Mouse (Mus musculus): Measurements from ENCODE around the gene Xndc1. TPM values are rescaled to one million over a fixed set of nuclear protein-coding genes. Genes with fewer than 3 reads are reported as not detected.

Gene Xndc1
- polyA plus RNA-seq, 1 experiment from 2014 or later: 39.0 TPM

GRCm38 (mm10) chr7:102084041-102084696 is 18.9 kb downstream of the Xndc1 start:
- no peaks in the 10 kb centered on the region for H3K27me3 ChIP-seq
- no peak for ATAC-seq (replicated peaks; ENCODE audit: low FRiP score)
- no peak overlapping the region for H3K4me2 ChIP-seq
- no peak overlapping the region for H3K9ac ChIP-seq
- no peak overlapping the region for H3K27ac ChIP-seq
- H3K4me1 ChIP-seq: no peaks in the 10 kb centered on the region
- H3K9me3 ChIP-seq (replicated peaks): no peaks in the 10 kb centered on the region
- 84% methylated on average over 26 of the region's 26 CpGs for WGBS
- H3K36me3 ChIP-seq: peaks cover 72% of the 10 kb centered on the region
- H3K4me3 ChIP-seq (replicated peaks): no peak overlapping the region

GRCm38 (mm10) chr7:102087336-102087735 is 22.0 kb downstream of the Xndc1 start:
- ATAC-seq (replicated peaks; ENCODE audit: low FRiP score): no peak
- Histone ChIP-seq H3K36me3 (peaks cover 50% of the 10 kb centered on the region), H3K4me1 (no peaks in the 10 kb centered on the region), H3K4me2 (no peak overlapping the region), H3K9ac (no peak overlapping the region), H3K9me3 (replicated peaks) (no peaks in the 10 kb centered on the region), H3K4me3 (replicated peaks) (no peak overlapping the region), H3K27me3 (no peaks in the 10 kb centered on the region), H3K27ac (no peak overlapping the region)
- WGBS: 81% methylated on average over 4 of the region's 4 CpGs

- H3K27ac ChIP-seq: peak overlapping the region; percentile 78
- WGBS: 2% methylated on average over 30 of the region's 30 CpGs
- no peaks in the 10 kb centered on the region for H3K36me3 ChIP-seq
- H3K9ac ChIP-seq: 0 out of 2 replicates have a peak overlapping the region, but pooled peaks have one; percentile 4
- no peaks in the 10 kb centered on the region for H3K27me3 ChIP-seq
- H3K9me3 ChIP-seq (replicated peaks): no peaks in the 10 kb centered on the region
- H3K4me2 ChIP-seq: peak overlapping the region; percentile 75
- peaks cover 28% of the 10 kb centered on the region for H3K4me1 ChIP-seq
- peak overlapping the region; percentile 39 for H3K4me3 ChIP-seq (replicated peaks)
- peak; percentile 80 for ATAC-seq (replicated peaks; ENCODE audit: low FRiP score)
These were observed 34.7 kb downstream of the Xndc1 start for GRCm38 (mm10) chr7:102099760-102100661.

GRCm38 (mm10) chr7:102100868-102101267 is 35.6 kb downstream of the Xndc1 start:
- peak overlapping the region; percentile 78; the same call in 1 of the 2 replicates for H3K27ac ChIP-seq
- no peaks in the 10 kb centered on the region for H3K27me3 ChIP-seq
- H3K4me1 ChIP-seq: peaks cover 27% of the 10 kb centered on the region
- no peak overlapping the region for H3K4me3 ChIP-seq (replicated peaks)
- H3K4me2 ChIP-seq: no peak overlapping the region; the same call in 1 of the 2 replicates
- H3K9me3 ChIP-seq (replicated peaks): no peaks in the 10 kb centered on the region
- H3K9ac ChIP-seq: no peak overlapping the region
- no peak for ATAC-seq (replicated peaks; ENCODE audit: low FRiP score)
- WGBS: 26% methylated on average over 5 of the region's 5 CpGs
- H3K36me3 ChIP-seq: no peaks in the 10 kb centered on the region

GRCm38 (mm10) chr7:102101487-102101886 is 36.2 kb downstream of the Xndc1 start, which contains the start of gene Art1:
Art1 (plus strand) TSS chr7:102101743.
- H3K9me3 ChIP-seq (replicated peaks): no peaks in the 10 kb centered on the region
- H3K27ac ChIP-seq: peak within 1 kb of the TSS; percentile 78
- peaks cover 28% of the 10 kb centered on the region for H3K4me1 ChIP-seq
- H3K36me3 ChIP-seq: no peaks in the 10 kb centered on the region
- no peaks in the 10 kb centered on the region for H3K27me3 ChIP-seq
- H3K4me2 ChIP-seq: peak within 1 kb of the TSS; percentile 75
- no peak within 1 kb of the TSS for H3K4me3 ChIP-seq (replicated peaks)
- WGBS: 46% methylated on average over 5 of the region's 5 CpGs
- ATAC-seq (replicated peaks; ENCODE audit: low FRiP score): no peak
- H3K9ac ChIP-seq: no peak within 1 kb of the TSS

- H3K4me3 ChIP-seq (replicated peaks): no peak overlapping the region
- H3K27ac ChIP-seq: no peak overlapping the region
- ATAC-seq (replicated peaks; ENCODE audit: low FRiP score): no peak
- WGBS: 45% methylated on average over 8 of the region's 8 CpGs
- no peaks in the 10 kb centered on the region for H3K9me3 ChIP-seq (replicated peaks)
- H3K36me3 ChIP-seq: no peaks in the 10 kb centered on the region
- no peak overlapping the region for H3K4me2 ChIP-seq
- no peaks in the 10 kb centered on the region for H3K27me3 ChIP-seq
- H3K9ac ChIP-seq: no peak overlapping the region
- peaks cover 35% of the 10 kb centered on the region for H3K4me1 ChIP-seq
These were observed 36.9 kb downstream of the Xndc1 start for GRCm38 (mm10) chr7:102102241-102102640.

- no peaks in the 10 kb centered on the region for H3K27me3 ChIP-seq
These were observed 37.4 kb downstream of the Xndc1 start for GRCm38 (mm10) chr7:102102696-102103095.

GRCm38 (mm10) chr7:102103555-102103954 is 38.2 kb downstream of the Xndc1 start:
- Histone ChIP-seq H3K9me3 (replicated peaks) (no peaks in the 10 kb centered on the region), H3K4me1 (peaks cover 37% of the 10 kb centered on the region), H3K27ac (no peak overlapping the region), H3K27me3 (no peaks in the 10 kb centered on the region), H3K9ac (no peak overlapping the region), H3K4me3 (replicated peaks) (no peak overlapping the region), H3K36me3 (no peaks in the 10 kb centered on the region), H3K4me2 (no peak overlapping the region)
- WGBS: 86% methylated on average over 2 of the region's 2 CpGs
- ATAC-seq (replicated peaks; ENCODE audit: low FRiP score): no peak

More at GRCm38 (mm10) chr7:102102696-102103095, 37.4 kb downstream of the Xndc1 start:
- Histone ChIP-seq H3K4me1 (peaks cover 37% of the 10 kb centered on the region), H3K4me3 (replicated peaks) (no peak overlapping the region), H3K27ac (no peak overlapping the region), H3K4me2 (no peak overlapping the region), H3K9ac (no peak overlapping the region), H3K36me3 (no peaks in the 10 kb centered on the region), H3K9me3 (replicated peaks) (no peaks in the 10 kb centered on the region)
- 37% methylated on average over 6 of the region's 6 CpGs for WGBS
- no peak for ATAC-seq (replicated peaks; ENCODE audit: low FRiP score)

- 62% methylated on average over 5 of the region's 5 CpGs for WGBS
- Histone ChIP-seq H3K9me3 (replicated peaks) (no peaks in the 10 kb centered on the region), H3K9ac (no peak overlapping the region), H3K4me3 (replicated peaks) (no peak overlapping the region), H3K4me2 (no peak overlapping the region), H3K36me3 (no peaks in the 10 kb centered on the region), H3K27me3 (no peaks in the 10 kb centered on the region), H3K27ac (no peak overlapping the region), H3K4me1 (peaks cover 34% of the 10 kb centered on the region)
- no peak for ATAC-seq (replicated peaks; ENCODE audit: low FRiP score)
These were observed 38.8 kb downstream of the Xndc1 start for GRCm38 (mm10) chr7:102104126-102104525.

GRCm38 (mm10) chr7:102106700-102107141 is 41.4 kb downstream of the Xndc1 start:
- Histone ChIP-seq H3K36me3 (no peaks in the 10 kb centered on the region), H3K4me2 (peak overlapping the region; percentile 67), H3K27ac (no peak overlapping the region), H3K9me3 (replicated peaks) (no peaks in the 10 kb centered on the region), H3K27me3 (no peaks in the 10 kb centered on the region), H3K9ac (peak overlapping the region; percentile 36), H3K4me1 (peaks cover 10% of the 10 kb centered on the region), H3K4me3 (replicated peaks) (peak overlapping the region; percentile 31)
- ATAC-seq (replicated peaks; ENCODE audit: low FRiP score): peak; percentile 57
- WGBS: 24% methylated on average over 23 of the region's 23 CpGs

- no peak overlapping the region for H3K27ac ChIP-seq
- ATAC-seq (replicated peaks; ENCODE audit: low FRiP score): no peak
- 82% methylated on average over 1 of the region's 1 CpGs for WGBS
- no peak overlapping the region for H3K4me2 ChIP-seq
- no peaks in the 10 kb centered on the region for H3K9me3 ChIP-seq (replicated peaks)
- peaks cover 10% of the 10 kb centered on the region for H3K4me1 ChIP-seq
- H3K9ac ChIP-seq: no peak overlapping the region
- no peak overlapping the region for H3K4me3 ChIP-seq (replicated peaks)
- no peaks in the 10 kb centered on the region for H3K36me3 ChIP-seq
- no peaks in the 10 kb centered on the region for H3K27me3 ChIP-seq
These were observed 42.9 kb downstream of the Xndc1 start for GRCm38 (mm10) chr7:102108206-102108605.

- no peak for ATAC-seq (replicated peaks; ENCODE audit: low FRiP score)
- H3K36me3 ChIP-seq: no peaks in the 10 kb centered on the region
- no peak within 1 kb of the TSS for H3K9ac ChIP-seq
- H3K27ac ChIP-seq: no peak within 1 kb of the TSS
- no peaks in the 10 kb centered on the region for H3K27me3 ChIP-seq
- H3K4me3 ChIP-seq (replicated peaks): no peak within 1 kb of the TSS
- peaks cover 10% of the 10 kb centered on the region for H3K4me1 ChIP-seq
- WGBS: 67% methylated on average over 7 of the region's 7 CpGs
- H3K9me3 ChIP-seq (replicated peaks): no peaks in the 10 kb centered on the region
- H3K4me2 ChIP-seq: no peak within 1 kb of the TSS
These were observed 43.9 kb downstream of the Xndc1 start, which contains the start of gene Art5 for GRCm38 (mm10) chr7:102109171-102109570. Art5 (minus strand) TSS chr7:102109489.

All from kidney, embryonic 15.5 days (tissue).